Mouse (Mus musculus): ENCODE data around the gene Ate1. TPM values are rescaled to one million over a fixed set of nuclear protein-coding genes. Genes with fewer than 3 reads are reported as not detected.
"Not testable (repeated sequence)": the region's sequence is repeated elsewhere in the genome, so short reads cannot be mapped to it uniquely, and the experiment has no call there.

The Ate1 gene
- polyA plus RNA-seq, 3 experiments from 2014 or later = 36.9 to 50.5 (median 42.6) TPM

DNA sequence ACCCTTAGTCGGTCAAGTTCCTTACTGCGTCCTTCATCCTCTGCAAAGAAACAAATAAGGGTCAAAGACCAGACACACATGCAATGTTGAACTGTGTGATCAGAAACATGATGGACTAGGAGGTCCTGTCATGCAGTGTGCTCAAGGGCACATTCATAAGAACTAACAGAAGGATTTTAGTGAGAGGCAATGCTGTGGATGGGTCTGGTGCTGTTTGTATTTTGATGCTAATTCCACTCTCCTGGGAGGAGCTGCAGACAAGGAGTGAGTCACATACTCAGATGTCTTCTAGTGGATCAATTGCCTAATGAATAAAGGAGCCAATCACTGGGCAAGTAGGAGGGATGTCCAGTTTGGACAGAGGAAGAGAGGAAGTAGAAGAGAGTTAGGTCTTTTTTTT, 125.5 kb downstream of the Ate1 start:
- ATAC-seq = no peak

DNA sequence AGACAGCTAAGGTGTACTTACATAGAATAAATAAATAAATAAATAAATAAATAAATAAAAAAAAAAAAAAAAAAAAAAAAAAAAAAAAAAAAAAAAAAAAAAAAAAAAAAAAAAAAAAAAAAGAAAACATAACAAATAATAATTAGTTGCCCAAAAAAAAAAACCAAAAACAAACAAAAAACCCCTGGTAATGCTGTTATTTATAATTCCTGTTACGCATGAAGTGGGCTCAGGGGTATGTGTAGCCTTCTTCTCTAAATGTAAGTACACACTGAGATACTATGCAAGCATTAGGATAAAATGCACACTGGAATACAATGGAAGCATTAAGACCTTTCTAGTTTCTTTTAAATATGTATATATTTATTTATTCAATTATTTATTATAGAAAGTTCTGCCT, 130.1 kb downstream of the Ate1 start:
- ATAC-seq = not testable (repeated sequence)

GRCm38 (mm10) chr7:130386308-130386707, 133.9 kb downstream of the Ate1 start:
- no peak for ATAC-seq

GRCm38 (mm10) chr7:130385732-130386294, 134.4 kb downstream of the Ate1 start:
- ATAC-seq = no peak

DNA sequence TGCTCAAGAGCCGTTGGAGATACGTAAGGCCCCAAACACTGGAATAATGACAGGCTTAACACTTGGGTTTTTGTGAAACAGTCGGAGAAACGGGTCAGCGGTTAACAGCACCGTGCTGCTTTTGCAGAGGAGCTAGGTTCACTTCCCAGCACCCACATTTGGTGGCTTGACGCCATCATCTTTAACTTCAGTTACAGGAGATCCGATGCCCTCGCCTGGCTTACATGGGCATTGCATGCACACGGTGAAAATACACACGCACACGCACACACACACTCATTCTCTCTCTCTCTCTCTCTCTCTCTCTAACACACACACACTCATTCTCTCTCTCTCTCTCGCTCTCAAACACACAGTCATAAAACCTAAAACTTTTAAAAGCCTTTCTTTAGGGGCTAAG, 138.0 kb downstream of the Ate1 start:
- no peak for ATAC-seq

- no peak for ATAC-seq
These were observed 138.7 kb downstream of the Ate1 start for GRCm38 (mm10) chr7:130381387-130381951.

- no peak for ATAC-seq
These were observed 139.3 kb downstream of the Ate1 start for GRCm38 (mm10) chr7:130380769-130381355.

- ATAC-seq = no peak
These were observed 139.8 kb downstream of the Ate1 start for GRCm38 (mm10) chr7:130380367-130380766.

DNA sequence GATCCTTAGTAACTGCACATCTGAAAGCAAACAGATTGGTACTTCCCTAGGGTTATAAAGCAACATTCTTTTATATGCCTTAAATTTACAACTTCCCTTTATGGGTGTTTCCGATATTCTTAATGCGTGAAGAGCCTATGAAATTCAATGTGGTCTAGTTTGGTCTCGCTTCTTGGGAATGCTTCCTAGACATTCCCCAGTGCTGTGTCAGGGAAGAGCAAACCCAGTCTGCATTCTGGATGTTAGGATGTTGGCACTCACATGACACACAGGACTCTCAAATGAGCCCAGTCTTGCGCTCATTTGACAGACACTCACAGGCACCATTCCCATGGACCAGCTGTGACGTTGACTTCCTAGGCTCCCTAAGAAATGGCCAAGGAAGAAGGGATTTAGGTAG, 140.3 kb downstream of the Ate1 start:
- ATAC-seq = no peak

DNA sequence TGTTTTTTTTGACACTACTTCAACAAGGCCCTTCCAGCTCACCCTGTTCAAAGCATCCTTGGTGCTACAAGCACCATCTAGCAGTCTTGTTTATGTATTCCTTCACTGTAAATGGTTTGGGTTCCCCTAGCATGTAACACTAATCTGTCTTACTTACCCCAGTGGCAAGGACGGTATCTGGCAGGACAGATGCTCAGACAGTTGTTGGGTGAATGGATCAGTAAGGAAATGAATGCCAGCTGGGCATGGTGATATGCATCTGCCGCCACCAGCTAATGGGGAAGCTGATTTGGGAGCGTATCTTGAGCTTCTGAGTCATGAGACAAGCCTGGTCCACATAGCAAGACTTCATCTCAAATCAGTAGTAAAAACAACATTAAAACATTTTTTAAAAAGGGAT, 141.9 kb downstream of the Ate1 start:
- no peak for ATAC-seq

GRCm38 (mm10) chr7:130374311-130374710, 145.9 kb downstream of the Ate1 start:
- no peak for ATAC-seq

GRCm38 (mm10) chr7:130368827-130369641, 151.1 kb downstream of the Ate1 start:
- ATAC-seq = no peak

DNA sequence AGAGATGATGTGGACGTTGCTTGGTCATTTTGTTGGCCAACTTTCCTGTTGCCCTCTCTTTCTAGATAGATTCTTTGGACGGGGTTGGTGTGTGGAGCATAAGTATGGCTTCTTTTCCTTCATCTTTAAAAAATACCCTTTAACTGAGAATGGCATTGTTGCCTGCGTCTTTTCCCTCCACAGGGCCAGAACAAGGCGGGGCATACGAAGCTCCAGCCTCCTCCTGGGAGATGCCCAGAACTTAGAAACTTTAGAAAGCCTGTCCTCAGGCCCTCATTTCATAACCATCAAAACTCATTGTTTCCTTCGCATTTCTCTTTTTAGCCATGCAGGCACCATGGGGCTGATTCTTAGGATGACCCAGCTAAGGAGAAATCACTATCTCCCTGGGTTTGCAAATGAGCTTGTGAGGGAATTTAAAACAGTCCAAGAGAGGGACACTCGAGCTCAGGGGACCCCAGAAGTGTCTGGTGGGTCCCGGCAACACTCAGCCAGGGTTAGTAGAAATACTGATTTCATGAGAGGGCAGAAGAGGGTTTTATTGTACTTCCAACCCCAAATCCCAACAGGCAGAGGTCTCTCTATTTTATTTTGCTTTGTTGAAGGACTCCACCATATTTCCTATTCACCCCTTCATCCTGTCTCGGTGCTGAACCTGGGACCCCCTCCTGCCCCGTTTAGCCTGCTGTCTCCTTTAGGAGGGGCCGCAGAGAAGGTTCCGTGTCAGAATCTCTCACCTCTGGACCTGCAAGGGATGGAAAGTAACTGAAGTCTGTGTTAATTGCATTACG, 151.9 kb downstream of the Ate1 start:
- no peak for ATAC-seq

DNA sequence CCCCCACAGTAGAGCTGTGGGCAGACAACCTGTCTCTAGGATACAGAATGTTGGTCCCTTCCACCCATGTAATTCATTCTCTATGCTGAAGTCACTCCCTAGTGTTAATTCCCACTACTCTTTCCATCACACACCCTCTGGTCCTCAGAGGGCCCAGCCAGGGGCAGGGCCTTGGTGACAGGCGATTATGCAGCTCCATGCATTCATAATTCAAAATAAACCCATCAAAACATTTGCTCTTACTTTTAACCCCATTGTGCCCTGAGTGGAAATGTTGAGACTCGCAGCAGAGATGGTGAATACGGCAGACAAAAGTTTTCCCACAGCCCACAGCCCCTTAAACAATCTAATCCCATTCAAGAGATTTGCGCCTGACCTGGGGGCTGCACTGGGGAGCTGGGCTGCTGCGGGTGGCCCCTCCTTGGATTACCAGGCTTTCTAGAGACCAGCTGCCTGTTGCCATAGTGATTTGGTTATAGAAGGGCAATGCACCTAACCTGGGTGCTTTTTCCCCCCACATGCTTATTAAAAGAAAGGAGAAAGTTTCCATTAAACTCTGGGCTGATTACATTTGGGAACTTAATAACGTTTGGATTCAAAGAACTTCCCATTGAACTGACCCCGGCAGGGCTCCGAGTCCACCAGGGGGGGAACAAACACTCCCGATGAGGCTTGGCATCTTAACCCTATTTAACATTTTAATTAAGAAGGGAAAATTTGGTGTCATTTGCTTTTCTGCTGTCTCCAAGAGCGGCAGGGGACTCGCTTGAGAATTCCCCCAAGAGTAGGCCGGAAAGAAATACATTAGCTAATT, 152.7 kb downstream of the Ate1 start:
- no peak for ATAC-seq

- no peak for ATAC-seq
These were observed 154.5 kb downstream of the Ate1 start for GRCm38 (mm10) chr7:130365711-130366110.

Other genes with a start within 250 kb of the Ate1 start
- gene Nsmce4a, start 52.7 kb upstream of the Ate1 start, polyA plus RNA-seq (2017; shearing (Covaris generic)) = 10 to 100 TPM; 10.5 to 15.3 (median 13.5) TPM
- 1 to 10 TPM; 3.7 to 8.8 (median 6.6) TPM for gene Tacc2, start 57.1 kb upstream of the Ate1 start, polyA plus RNA-seq (2017; shearing (Covaris generic))

Measured in inflammation-experienced regulatory T-cells, adult 6 months (primary cell).